Mouse (Mus musculus): Measurements from ENCODE around the gene Pam16.

DNA sequence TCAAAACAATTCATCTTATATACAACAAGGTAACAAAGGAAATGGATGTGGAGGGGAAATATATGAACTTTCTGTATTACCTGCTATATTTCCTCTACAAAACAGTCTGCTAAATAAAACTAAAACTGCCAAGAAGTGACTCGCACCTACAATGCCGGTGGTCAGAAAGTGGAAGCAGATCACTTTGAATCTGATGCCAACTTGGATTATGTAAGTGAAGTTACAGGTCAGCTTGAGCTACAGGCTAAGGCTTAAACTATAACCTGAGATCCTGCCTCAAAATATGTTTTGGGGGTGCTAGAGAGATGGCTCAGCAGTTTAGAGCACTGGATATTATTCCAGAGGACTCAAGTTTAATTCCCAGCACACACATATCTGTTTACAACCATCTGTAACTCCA, 40.9 kb upstream of the Pam16 start:
- TF ChIP-seq ZNF384 (IDR thresholded peaks at IDR 0.05; ENCODE audit: low read depth, low read length) (no peak), MAFK (IDR thresholded peaks at IDR 0.05; ENCODE audit: insufficient read depth, low read depth, low read length) (no peak), ZC3H11A (IDR thresholded peaks at IDR 0.05; ENCODE audit: borderline replicate concordance, low read depth, low read length) (no peak)
